Mouse (Mus musculus) erythroblast, embryonic 14.5 days (primary cell): ENCODE measurements around the gene Ttc17.

Experiments used
- GATA1 ChIP-seq: IDR thresholded peaks from 2 replicates; pipeline ENCODE4 v1.6.1; 2012; ENCODE audit warnings: low read length, inconsistent platforms, mixed read lengths
- TAL1 ChIP-seq: IDR thresholded peaks from 3 replicates; pipeline ENCODE4 v1.6.1; 2012; ENCODE audit warnings: low read length, inconsistent platforms, mixed read lengths

- TF ChIP-seq TAL1 (no peak), GATA1 (no peak)
Observed at GRCm38 (mm10) chr2:94397453-94397852, 9.0 kb downstream of the Ttc17 start.
